Mouse (Mus musculus) duodenum, adult 2 months (tissue): ENCODE results near the gene Hunk. TPM values are rescaled to one million over a fixed set of nuclear protein-coding genes. Genes with fewer than 3 reads are reported as not detected.

Source experiments
- polyA plus RNA-seq: library from polyadenylated mRNA; depleted of rRNA; stranded (reverse); fragments of >200 nt; gene quantifications from 2 replicates; pipeline ENCODE4 v1.2.3, GENCODE M21; 2012; ENCODE audit warnings: low replicate concordance; rRNA removed

The Hunk gene
- polyA plus RNA-seq = 1.2 and 1.8 TPM in 2 replicates

GRCm38 (mm10) chr16:90385688-90386513, at the start of gene Hunk:
TSS of gene Hunk (plus strand) at chr16:90386013.

Other genes starting within 250 kb of the Hunk start
- gene Tiam1, start 242.2 kb upstream of the Hunk start, polyA plus RNA-seq = 0.95 and 2.9 TPM in 2 replicates
- gene Sod1, start 165.3 kb upstream of the Hunk start, polyA plus RNA-seq = 301 and 309 TPM in 2 replicates
- gene Scaf4, start 101.5 kb upstream of the Hunk start, polyA plus RNA-seq = 37.7 and 44.7 TPM in 2 replicates